Mouse (Mus musculus) olfactory bulb, adult 2 months (tissue): ENCODE data around the gene Adamtsl3.

ENCODE experiments used
- CTCF ChIP-seq: fragments of 200-500 bp; IDR thresholded peaks from 2 replicates; pipeline ENCODE4 v1.5.1; 2012; ENCODE audit warnings: low read depth, mild to moderate bottlenecking, low read length, moderate library complexity; ENCODE audit not compliant: insufficient read depth
- POLR2A ChIP-seq: fragments of 200-500 bp; IDR thresholded peaks from 2 replicates; pipeline ENCODE4 v1.6.1; 2012; ENCODE audit warnings: mild to moderate bottlenecking, low read depth, low read length, moderate library complexity; ENCODE audit not compliant: insufficient read depth

GRCm38 (mm10) chr7:82504101-82504500 lies 168.6 kb downstream of the Adamtsl3 start:
- 0 out of 2 replicates have a peak, but pooled peaks have one; percentile 18 for TF ChIP-seq CTCF
- TF ChIP-seq POLR2A, result no peak
